In the genomic region with DNA sequence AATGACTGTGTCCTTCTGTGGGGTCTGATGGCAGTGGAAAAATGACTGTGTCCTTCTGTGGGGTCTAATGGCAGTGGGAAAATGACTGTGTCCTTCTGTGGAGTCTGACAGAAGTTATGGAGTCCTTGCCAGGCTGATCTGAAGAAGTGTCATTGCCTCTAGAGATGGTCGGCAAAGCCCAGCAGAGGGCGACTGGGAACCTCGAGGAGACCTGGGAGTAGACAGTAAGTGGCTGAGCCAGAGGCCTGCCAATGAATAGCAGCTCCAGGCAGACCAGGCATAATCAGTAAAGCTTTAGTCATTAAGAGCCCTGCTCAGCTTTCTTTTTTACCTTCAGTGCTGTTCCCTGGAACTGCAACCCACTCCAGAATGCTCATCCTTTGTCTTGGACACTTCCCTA, we compare ENCODE assay signal across 8 mouse cellular contexts. TPM values are rescaled to one million over a fixed set of nuclear protein-coding genes. Genes with fewer than 3 reads are reported as not detected.
DNase-seq lines count a peak whose midpoint lies in the region; ATAC-seq and TF ChIP-seq lines count a peak whose summit lies in the region.

No protein-coding gene starts in this region.

- no peak overlapping the region for H3K9ac ChIP-seq in CH12.LX (ENCODE audit: insufficient read depth, low read depth)
- H3K9ac ChIP-seq in heart, adult 2 months (ENCODE audit: low read depth, low read length): no peak overlapping the region
- H3K9ac ChIP-seq in kidney, embryonic 15.5 days: no peak overlapping the region
- H3K9ac ChIP-seq in limb, embryonic 11.5 days (ENCODE audit: low read length): no peak overlapping the region
- H3K9ac ChIP-seq in neural tube, embryonic 11.5 days (ENCODE audit: low read length): no peak overlapping the region

- 4% methylated on average over 3 of the region's 3 CpGs for WGBS in heart, adult 2 months
- 2% methylated on average over 3 of the region's 3 CpGs for WGBS in kidney, embryonic 15.5 days
- WGBS in limb, embryonic 11.5 days: 0% methylated on average over 3 of the region's 3 CpGs
- WGBS in neural tube, embryonic 11.5 days: 0% methylated on average over 3 of the region's 3 CpGs

- intact Hi-C loops in heart, adult 2 months (cut with DNase I): loop anchor here (1.0 to 10.0 kb wide), 3 partner anchors 12 to 359 kb away; a partner anchor contains a TSS

- no peak overlapping the region for H3K27ac ChIP-seq in CH12.LX (ENCODE audit: insufficient read depth, low read depth)
- no peak overlapping the region for H3K27ac ChIP-seq in heart, adult 2 months
- H3K27ac ChIP-seq in kidney, embryonic 15.5 days: no peak overlapping the region
- no peak overlapping the region for H3K27ac ChIP-seq in limb, embryonic 11.5 days (replicated peaks; ENCODE audit: low read depth, low read length)
- H3K27ac ChIP-seq in neural tube, embryonic 11.5 days (ENCODE audit: low read depth, low read length): no peak overlapping the region

- peaks cover 9% of the 10 kb centered on the region for H3K9me3 ChIP-seq in CH12.LX (replicated peaks; ENCODE audit: low read length)
- no peaks in the 10 kb centered on the region for H3K9me3 ChIP-seq in kidney, embryonic 15.5 days (replicated peaks)
- no peaks in the 10 kb centered on the region for H3K9me3 ChIP-seq in limb, embryonic 11.5 days (ENCODE audit: control insufficient read depth, low read length)
- no peaks in the 10 kb centered on the region for H3K9me3 ChIP-seq in neural tube, embryonic 11.5 days (ENCODE audit: control insufficient read depth, low read length)

- 0 out of 2 replicates have a peak, but pooled peaks have one; percentile 61 for ATAC-seq in kidney, embryonic 15.5 days (replicated peaks; ENCODE audit: low FRiP score)
- ATAC-seq in limb, embryonic 11.5 days (ENCODE audit: insufficient number of reproducible peaks, low FRiP score, low TSS enrichment, low read depth): no peak
- ATAC-seq in neural tube, embryonic 11.5 days (ENCODE audit: insufficient read depth, low FRiP score, low TSS enrichment): 0 out of 2 replicates have a peak, but pooled peaks have one; percentile 45

- DNase-seq in CH12.LX (ENCODE audit: extremely low read depth): peak; percentile 80
- DNase-seq in adrenal gland, adult 2 months: peak; percentile 89
- DNase-seq in embryo, embryonic 9.5 days (ENCODE audit: extremely low spot score): peak; percentile 58
- peak; percentile 64 to 68 for DNase-seq in heart, adult 2 months
- peak; percentile 81 for DNase-seq in limb, embryonic 11.5 days (ENCODE audit: low spot score)
- peak; percentile 74 for DNase-seq in neural tube, embryonic 11.5 days (ENCODE audit: low spot score)
- DNase-seq in thymus, postnatal 10 days (ENCODE audit: low spot score in 2 of 2): peak; percentile 20 to 59

- TF ChIP-seq CTCF in CH12.LX (conservative IDR thresholded peaks at IDR 0.05 in 1 of 2, IDR thresholded peaks at IDR 0.05 in 1 of 2; ENCODE audit: low read depth in 2 of 2, low read length in 2 of 2): peak; percentile 40 to 85; a peak in 3 of 4 replicates
- peak; percentile 76 for TF ChIP-seq CTCF in heart, adult 2 months (IDR thresholded peaks at IDR 0.05)

- in situ Hi-C loops in CH12.LX (cut with MboI; ENCODE audit: low pct_ligation_motif_present, low pct_unique_long_range_greater_than_20kb, low sequenced_read_pairs): no loop called here

- dilution Hi-C loops in CH12.LX (cut with MboI; ENCODE audit: extremely low pct_ligation_motif_present, extremely low pct_unique_long_range_greater_than_20kb, low sequenced_read_pairs): no loop called here

- no peak for TF ChIP-seq POLR2A in CH12.LX (IDR thresholded peaks at IDR 0.05; ENCODE audit: low read depth, low read length)
- TF ChIP-seq POLR2A in heart, adult 2 months (IDR thresholded peaks at IDR 0.05; ENCODE audit: insufficient read depth, low read depth, low read length): no peak

- peaks cover 6 to 15% of the 10 kb centered on the region in 2 experiments for H3K36me3 ChIP-seq in CH12.LX (replicated peaks in 1 of 2; ENCODE audit: control insufficient read depth in 1 of 2, insufficient read depth in 1 of 2, low read length in 1 of 2)
- H3K36me3 ChIP-seq in heart, adult 2 months (ENCODE audit: control insufficient read depth, insufficient read depth, low read length): peaks cover 13% of the 10 kb centered on the region
- H3K36me3 ChIP-seq in kidney, embryonic 15.5 days: peaks cover 16% of the 10 kb centered on the region
- H3K36me3 ChIP-seq in limb, embryonic 11.5 days (ENCODE audit: control insufficient read depth, insufficient read depth, low read length): peaks cover 4% of the 10 kb centered on the region; the same call in 1 of the 2 replicates
- peaks cover 4% of the 10 kb centered on the region; the same call in 1 of the 2 replicates for H3K36me3 ChIP-seq in neural tube, embryonic 11.5 days (ENCODE audit: control insufficient read depth, insufficient read depth, low read length)

- H3K4me1 ChIP-seq in CH12.LX (ENCODE audit: control insufficient read depth in 1 of 2, insufficient read depth in 2 of 2): peaks cover 2 to 25% of the 10 kb centered on the region in 2 experiments; a peak in 3 of 4 replicates
- peaks cover 3% of the 10 kb centered on the region for H3K4me1 ChIP-seq in heart, adult 2 months (ENCODE audit: control insufficient read depth, insufficient read depth, low read length)
- H3K4me1 ChIP-seq in kidney, embryonic 15.5 days: peaks cover 15% of the 10 kb centered on the region
- H3K4me1 ChIP-seq in limb, embryonic 11.5 days (ENCODE audit: control insufficient read depth, insufficient read depth, low read length): 0 out of 2 replicates have a peak, but pooled peaks cover 2% of the 10 kb centered on the region
- no peaks in the 10 kb centered on the region; the same call in 1 of the 2 replicates for H3K4me1 ChIP-seq in neural tube, embryonic 11.5 days (ENCODE audit: control insufficient read depth, insufficient read depth, low read length)

- H3K4me3 ChIP-seq in CH12.LX (replicated peaks in 1 of 3; ENCODE audit: low read depth in 2 of 3, low read length in 2 of 3, poor library complexity in 1 of 3): no peak overlapping the region
- no peak overlapping the region for H3K4me3 ChIP-seq in heart, adult 2 months
- H3K4me3 ChIP-seq in kidney, embryonic 15.5 days (replicated peaks): no peak overlapping the region
- no peak overlapping the region for H3K4me3 ChIP-seq in limb, embryonic 11.5 days (ENCODE audit: low read depth, low read length)
- no peak overlapping the region for H3K4me3 ChIP-seq in neural tube, embryonic 11.5 days (ENCODE audit: low read depth, low read length)

- H3K79me2 ChIP-seq in CH12.LX (replicated peaks; ENCODE audit: control insufficient read depth, extremely low read depth, insufficient read depth, poor library complexity, severe bottlenecking): peaks cover 21% of the 10 kb centered on the region
- peaks cover 4% of the 10 kb centered on the region for H3K79me2 ChIP-seq in heart, adult 2 months (replicated peaks; ENCODE audit: control insufficient read depth, insufficient read depth, low read length)

- TF ChIP-seq EP300 in CH12.LX (IDR thresholded peaks at IDR 0.05; ENCODE audit: low read length): no peak
- TF ChIP-seq EP300 in heart, adult 2 months (IDR thresholded peaks at IDR 0.05; ENCODE audit: insufficient read depth, low read depth, low read length): no peak

- no peak overlapping the region for H3K4me2 ChIP-seq in CH12.LX (ENCODE audit: insufficient read depth, low read depth, poor library complexity, severe bottlenecking)
- H3K4me2 ChIP-seq in kidney, embryonic 15.5 days: no peak overlapping the region
- H3K4me2 ChIP-seq in limb, embryonic 11.5 days (ENCODE audit: low read depth, severe bottlenecking): no peak overlapping the region
- H3K4me2 ChIP-seq in neural tube, embryonic 11.5 days (ENCODE audit: low read depth): no peak overlapping the region

- H3K27me3 ChIP-seq in CH12.LX (replicated peaks): no peaks in the 10 kb centered on the region
- H3K27me3 ChIP-seq in heart, adult 2 months (ENCODE audit: control insufficient read depth, insufficient read depth, low read length): no peaks in the 10 kb centered on the region
- no peaks in the 10 kb centered on the region for H3K27me3 ChIP-seq in kidney, embryonic 15.5 days
- no peaks in the 10 kb centered on the region for H3K27me3 ChIP-seq in limb, embryonic 11.5 days (ENCODE audit: control insufficient read depth, insufficient read depth, low read length)
- no peaks in the 10 kb centered on the region for H3K27me3 ChIP-seq in neural tube, embryonic 11.5 days (ENCODE audit: control insufficient read depth, insufficient read depth, low read length)

- peak; percentile 64 for TF ChIP-seq RAD21 in CH12.LX (IDR thresholded peaks at IDR 0.05; ENCODE audit: low read depth, low read length)

TF ChIP-seq in CH12.LX, 34 proteins besides CTCF, POLR2A, EP300 and RAD21 (continues in another document):
- TF ChIP-seq GABPA (IDR thresholded peaks at IDR 0.05; ENCODE audit: insufficient replicate concordance, low read depth, low read length) (no peak), BHLHE40 (IDR thresholded peaks at IDR 0.05; ENCODE audit: low read depth, low read length) (no peak), HCFC1 (IDR thresholded peaks at IDR 0.05; ENCODE audit: low read depth, low read length) (no peak), ZKSCAN1 (IDR thresholded peaks at IDR 0.05; ENCODE audit: borderline replicate concordance, low read depth, low read length) (no peak), CHD1 (IDR thresholded peaks at IDR 0.05; ENCODE audit: low read depth, low read length) (no peak), JUND (conservative IDR thresholded peaks at IDR 0.05; ENCODE audit: low read depth, low read length) (no peak), USF2 (conservative IDR thresholded peaks at IDR 0.05; ENCODE audit: low read depth, low read length) (no peak), UBTF (IDR thresholded peaks at IDR 0.05; ENCODE audit: low read depth, low read length) (no peak), MAX (IDR thresholded peaks at IDR 0.05; ENCODE audit: low read length) (no peak), SIN3A (IDR thresholded peaks at IDR 0.05; ENCODE audit: low read length) (no peak), KAT2A (IDR thresholded peaks at IDR 0.05; ENCODE audit: insufficient replicate concordance, low read length) (no peak), NRF1 (IDR thresholded peaks at IDR 0.05; ENCODE audit: low read depth, low read length) (0 out of 2 replicates have a peak, but pooled peaks have one; percentile 15), MAFK (IDR thresholded peaks at IDR 0.05; ENCODE audit: insufficient replicate concordance, low read length) (no peak)

RNA-seq across cellular contexts. Expression of a gene that starts 2.0 kb away (rescaled TPM):
- total RNA-seq in CH12.LX (2012; rRNA removed) (334 and 386 TPM in 2 replicates), CH12.LX (2014; rRNA removed) (415 and 457 TPM in 2 replicates)
- 375 and 389 TPM in 2 replicates for polyA plus RNA-seq in CH12.LX (2012; ENCODE audit: insufficient read length, low read depth)
- 100 to 1,000 TPM; 278 to 283 TPM for total RNA-seq in adrenal gland, adult 2 months (2021)
- 25.0 and 29.1 TPM in 2 replicates for polyA plus RNA-seq in adrenal gland, adult 2 months (2012; rRNA removed)
- 100 to 1,000 TPM; 220 to 247 TPM for total RNA-seq in heart, adult 2 months (2021)
- 129 and 237 TPM in 2 replicates for polyA plus RNA-seq in heart, adult 2 months (2012; rRNA removed)
- polyA plus RNA-seq in kidney, embryonic 15.5 days (2015; fragmentation: Nextera tagmentation; extraction: Ambion mirVana): 270 and 278 TPM in 2 replicates
- 352 and 366 TPM in 2 replicates for polyA plus RNA-seq in limb, embryonic 11.5 days (2014; fragmentation: Nextera tagmentation; extraction: Ambion mirVana)
- polyA plus RNA-seq in neural tube, embryonic 11.5 days (2014; fragmentation: Nextera tagmentation; extraction: Ambion mirVana): 352 and 360 TPM in 2 replicates
